Mouse (Mus musculus) spleen, adult 2 months (tissue): ENCODE measurements at regions not wholly inside any gene's neighbourhood (a gene's known extent, or its start where the extent isn't known, plus 50 kb on each side); places are given as distances from the start of the nearest gene placed in this dataset.

Experiments used
- CTCF ChIP-seq: fragments of 200-500 bp; IDR thresholded peaks from 2 replicates; pipeline ENCODE4 v1.5.1; 2011; ENCODE audit warnings: mild to moderate bottlenecking, inconsistent platforms; ENCODE audit not compliant: insufficient read depth, insufficient read length, insufficient replicate concordance; ENCODE audit errors: extremely low read depth
- POLR2A ChIP-seq: fragments of 200-500 bp; IDR thresholded peaks from 2 replicates; pipeline ENCODE4 v1.6.1; 2011; ENCODE audit warnings: low read depth, low read length, inconsistent platforms

DNA sequence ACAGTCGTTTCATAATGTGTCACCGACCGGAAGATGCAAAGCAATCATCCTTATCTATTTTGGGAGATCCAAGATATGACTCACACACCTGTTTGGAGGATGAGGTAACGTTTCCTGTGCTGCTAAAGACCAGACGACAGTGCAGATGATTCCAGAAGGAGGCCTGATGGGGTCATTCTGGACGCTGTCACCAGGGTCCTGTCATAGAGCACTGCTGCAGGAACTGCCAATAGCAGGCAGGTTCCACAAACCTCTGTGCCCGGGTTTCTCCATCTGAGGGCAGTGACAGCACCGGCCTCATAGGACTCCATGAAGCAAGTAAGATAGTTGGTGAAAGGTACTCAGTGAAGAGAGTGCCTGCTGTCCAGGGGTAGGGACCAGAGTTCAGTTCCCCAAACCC is 182.9 kb upstream of the Agap1 start:
- no peak for TF ChIP-seq CTCF
- TF ChIP-seq POLR2A: no peak
